Mouse (Mus musculus): Measurements from ENCODE around the gene Tbc1d9b. TPM values are rescaled to one million over a fixed set of nuclear protein-coding genes. Genes with fewer than 3 reads are reported as not detected.

Gene Tbc1d9b
- polyA plus RNA-seq, 1 experiment from 2014 or later = 47.8 TPM

DNA sequence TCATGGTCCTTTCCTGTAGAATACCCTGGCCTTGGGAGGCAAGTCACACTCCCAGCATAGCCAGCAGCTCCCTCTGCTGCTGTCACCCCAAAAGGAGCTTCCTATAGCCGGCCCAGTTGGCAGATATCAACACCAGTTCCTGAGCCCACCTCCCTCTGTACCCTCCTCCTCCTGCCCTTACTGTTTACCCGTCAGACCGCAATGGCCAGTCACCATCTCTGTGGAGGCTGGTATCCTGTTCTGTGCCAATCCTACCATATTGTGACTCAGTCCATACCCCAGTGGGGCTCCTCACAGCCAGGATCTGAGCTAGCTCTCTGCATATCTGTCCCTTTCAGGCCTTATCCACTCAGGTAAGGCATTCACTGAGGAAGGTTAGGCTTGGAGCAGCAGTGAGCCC is 14.3 kb downstream of the Tbc1d9b start:
- Histone ChIP-seq H3K9me3 (no peaks in the 10 kb centered on the region), H3K4me1 (no peaks in the 10 kb centered on the region), H3K9ac (no peak overlapping the region), H3K36me3 (peaks cover 96% of the 10 kb centered on the region), H3K27me3 (no peaks in the 10 kb centered on the region), H3K27ac (no peak overlapping the region), H3K4me3 (no peak overlapping the region), H3K4me2 (no peak overlapping the region)
- ATAC-seq (ENCODE audit: insufficient number of reproducible peaks, insufficient read depth, low FRiP score, low TSS enrichment, low read depth) = no peak
- 96% methylated on average over 3 of the region's 3 CpGs for whole genome bisulfite sequencing

DNA sequence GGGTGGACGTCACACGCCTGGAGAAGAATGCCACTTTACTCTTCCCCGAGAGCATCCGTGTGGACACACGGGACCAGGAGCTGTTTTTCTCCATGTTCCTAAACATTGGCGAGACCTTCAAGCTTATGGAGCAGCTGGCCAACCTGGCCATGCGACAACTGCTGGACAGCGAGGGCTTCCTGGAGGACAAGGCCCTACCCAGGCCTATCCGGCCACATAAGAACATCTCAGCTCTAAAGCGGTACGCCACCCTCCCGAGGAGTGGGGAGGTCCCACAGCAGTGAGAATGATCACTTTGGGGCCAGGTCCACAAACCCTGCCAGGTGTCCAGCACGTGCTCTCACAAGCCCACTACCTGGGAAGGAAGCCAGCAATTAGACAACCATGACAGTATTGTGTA is 14.9 kb downstream of the Tbc1d9b start:
- 94% methylated on average over 13 of the region's 13 CpGs for WGBS
- Histone ChIP-seq H3K27me3 (no peaks in the 10 kb centered on the region), H3K4me3 (no peak overlapping the region), H3K27ac (no peak overlapping the region), H3K36me3 (peaks cover 96% of the 10 kb centered on the region), H3K4me2 (no peak overlapping the region), H3K4me1 (no peaks in the 10 kb centered on the region), H3K9me3 (no peaks in the 10 kb centered on the region), H3K9ac (no peak overlapping the region)
- ATAC-seq (ENCODE audit: insufficient number of reproducible peaks, insufficient read depth, low FRiP score, low TSS enrichment, low read depth) = no peak

DNA sequence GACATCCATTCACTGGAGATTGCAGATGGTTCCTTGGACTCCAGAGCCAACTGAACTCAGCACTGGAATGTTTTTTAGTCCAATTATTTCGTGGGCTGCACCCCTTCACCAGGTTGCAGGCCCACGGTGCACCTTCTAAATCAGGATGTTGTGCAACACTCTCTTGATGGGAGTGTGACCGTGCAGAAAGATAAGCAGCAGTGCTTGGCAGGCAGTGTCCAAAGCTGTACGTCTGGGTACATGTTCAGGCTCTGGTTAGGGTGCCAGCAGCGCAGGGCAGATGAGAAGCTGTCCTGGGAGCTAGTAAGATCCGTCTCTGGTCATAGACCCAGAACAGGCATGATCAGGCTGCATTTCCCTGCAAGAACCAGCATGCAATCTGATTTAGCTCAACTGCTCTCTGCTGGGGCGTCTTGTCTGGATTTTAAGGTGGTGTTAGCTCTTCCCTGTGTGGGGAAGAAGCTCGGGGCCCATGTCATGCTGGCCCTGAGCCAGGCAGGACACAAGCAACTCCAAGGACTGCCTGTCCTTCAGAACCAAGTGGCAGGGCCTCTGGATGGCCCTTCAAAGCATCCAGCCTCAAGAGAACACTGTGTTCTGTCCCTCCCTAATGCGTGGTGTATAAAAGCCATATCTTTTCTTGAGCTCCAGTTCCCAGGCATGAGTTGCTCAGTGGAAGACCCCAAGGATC is 16.2 kb downstream of the Tbc1d9b start:
- Histone ChIP-seq H3K4me1 (no peaks in the 10 kb centered on the region), H3K4me2 (no peak overlapping the region), H3K27me3 (no peaks in the 10 kb centered on the region), H3K9ac (0 out of 2 replicates have a peak overlapping the region, but pooled peaks have one; percentile 2), H3K4me3 (no peak overlapping the region), H3K36me3 (peaks cover 96% of the 10 kb centered on the region), H3K27ac (no peak overlapping the region), H3K9me3 (no peaks in the 10 kb centered on the region)
- ATAC-seq (ENCODE audit: insufficient number of reproducible peaks, insufficient read depth, low FRiP score, low TSS enrichment, low read depth) = no peak
- 90% methylated on average over 9 of the region's 9 CpGs for WGBS

DNA sequence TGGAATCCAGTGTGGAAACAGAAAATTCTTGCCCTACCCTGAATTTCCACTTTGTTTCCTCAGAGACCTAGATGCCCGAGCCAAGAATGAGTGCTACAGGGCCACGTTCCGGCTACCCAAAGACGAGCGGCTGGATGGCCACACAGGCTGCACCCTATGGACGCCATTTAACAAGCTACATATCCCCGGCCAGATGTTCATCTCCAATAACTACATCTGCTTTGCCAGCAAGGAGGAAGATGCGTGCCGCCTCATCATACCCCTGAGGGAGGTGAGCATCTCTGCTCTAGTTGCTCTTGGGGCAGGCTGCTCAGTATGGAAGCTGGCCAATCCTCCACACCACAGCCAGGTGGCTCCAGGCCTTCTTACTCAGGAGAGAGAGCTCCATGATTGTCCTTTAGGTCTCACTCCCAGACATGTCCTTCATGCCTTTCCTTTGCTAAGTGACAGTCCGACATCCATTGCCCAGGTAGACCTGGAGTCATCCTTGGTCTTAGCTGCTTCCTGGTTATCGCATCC is 16.8 kb downstream of the Tbc1d9b start:
- WGBS = 91% methylated on average over 11 of the region's 11 CpGs
- H3K36me3 ChIP-seq = peaks cover 96% of the 10 kb centered on the region

DNA sequence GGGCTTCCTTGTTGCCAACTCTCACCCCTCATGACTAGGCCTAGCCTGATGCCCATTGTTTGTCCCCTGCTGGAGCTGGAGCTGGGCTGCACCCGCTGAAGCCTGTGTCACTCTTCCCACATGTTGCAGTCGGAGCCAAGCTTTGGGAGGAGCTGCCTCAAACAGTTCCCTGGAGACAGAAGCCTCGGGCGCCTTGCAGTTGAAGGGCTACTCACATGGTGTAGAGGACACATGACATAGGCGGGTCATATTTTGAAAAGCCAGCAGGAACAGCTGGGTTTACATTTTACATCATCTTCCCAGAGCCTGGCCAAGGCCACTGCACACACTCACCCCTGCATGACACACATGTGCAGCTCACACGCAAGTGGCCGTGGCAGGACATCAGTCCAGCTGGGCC is 18.0 kb downstream of the Tbc1d9b start:
- Histone ChIP-seq H3K4me3 (no peak overlapping the region), H3K27me3 (no peaks in the 10 kb centered on the region), H3K4me2 (no peak overlapping the region), H3K4me1 (no peaks in the 10 kb centered on the region), H3K9ac (no peak overlapping the region), H3K36me3 (peaks cover 96% of the 10 kb centered on the region), H3K27ac (no peak overlapping the region), H3K9me3 (no peaks in the 10 kb centered on the region)
- no peak for ATAC-seq (ENCODE audit: insufficient number of reproducible peaks, insufficient read depth, low FRiP score, low TSS enrichment, low read depth)
- WGBS = 85% methylated on average over 7 of the region's 7 CpGs

More for the DNA sequence above, 16.8 kb downstream of the Tbc1d9b start:
- Histone ChIP-seq H3K9me3 (no peaks in the 10 kb centered on the region), H3K27me3 (no peaks in the 10 kb centered on the region), H3K4me3 (no peak overlapping the region), H3K27ac (no peak overlapping the region), H3K9ac (no peak overlapping the region), H3K4me2 (no peak overlapping the region), H3K4me1 (no peaks in the 10 kb centered on the region)
- no peak for ATAC-seq (ENCODE audit: insufficient number of reproducible peaks, insufficient read depth, low FRiP score, low TSS enrichment, low read depth)

DNA sequence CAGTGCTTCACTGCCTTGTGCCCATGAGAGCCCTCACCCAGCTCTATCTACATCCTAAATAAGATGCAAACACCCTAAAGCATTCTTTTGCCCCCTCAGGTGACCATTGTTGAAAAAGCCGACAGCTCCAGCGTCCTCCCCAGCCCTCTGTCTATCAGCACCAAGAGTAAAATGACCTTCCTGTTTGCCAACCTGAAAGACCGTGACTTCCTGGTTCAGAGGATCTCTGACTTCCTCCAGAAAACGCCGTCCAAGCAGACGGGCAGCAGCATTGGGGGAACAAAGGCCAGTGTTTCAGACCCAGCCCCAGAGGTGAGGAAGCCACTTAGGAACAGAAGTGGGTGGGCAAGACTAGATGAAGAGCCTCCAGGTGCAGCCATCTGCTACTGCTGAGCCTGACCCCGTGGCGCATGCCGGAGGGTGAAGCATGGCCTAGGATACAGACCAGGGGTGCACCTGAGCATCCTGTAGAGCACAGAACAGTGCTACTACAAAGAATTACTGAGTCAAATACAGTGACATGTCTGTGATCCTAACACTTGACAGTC is 18.5 kb downstream of the Tbc1d9b start:
- no peak overlapping the region for H3K9ac ChIP-seq
- no peaks in the 10 kb centered on the region for H3K9me3 ChIP-seq
- H3K4me3 ChIP-seq = no peak overlapping the region
- H3K27ac ChIP-seq = no peak overlapping the region
- H3K36me3 ChIP-seq = peaks cover 99% of the 10 kb centered on the region
- 75% methylated on average over 9 of the region's 9 CpGs for WGBS
- ATAC-seq (ENCODE audit: insufficient number of reproducible peaks, insufficient read depth, low FRiP score, low TSS enrichment, low read depth) = no peak
- H3K27me3 ChIP-seq = no peaks in the 10 kb centered on the region
- H3K4me2 ChIP-seq = no peak overlapping the region
- no peaks in the 10 kb centered on the region for H3K4me1 ChIP-seq

DNA sequence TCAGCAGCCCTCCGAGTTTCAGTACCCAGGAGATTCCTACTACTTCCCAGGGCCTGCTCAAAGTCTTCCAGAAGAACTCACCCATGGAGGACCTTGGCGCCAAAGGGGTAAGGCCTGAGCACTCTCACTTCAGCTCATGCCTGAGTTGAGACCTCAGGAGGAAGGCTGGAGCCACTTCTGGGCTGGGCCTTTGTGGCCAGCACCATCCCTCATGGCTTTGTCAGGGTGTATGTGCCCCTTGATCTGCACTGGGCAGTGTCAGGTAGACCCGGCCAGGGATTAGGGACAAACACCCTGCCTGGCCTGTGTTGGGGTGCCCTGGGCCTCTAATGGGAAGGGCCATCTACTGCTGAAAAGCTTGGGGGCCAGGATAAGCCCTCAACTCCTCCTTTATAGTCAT is 20.2 kb downstream of the Tbc1d9b start:
- Histone ChIP-seq H3K9ac (no peak overlapping the region), H3K4me3 (no peak overlapping the region), H3K27me3 (no peaks in the 10 kb centered on the region), H3K36me3 (peaks cover 99% of the 10 kb centered on the region), H3K9me3 (no peaks in the 10 kb centered on the region), H3K4me2 (no peak overlapping the region), H3K27ac (no peak overlapping the region), H3K4me1 (no peaks in the 10 kb centered on the region)
- no peak for ATAC-seq (ENCODE audit: insufficient number of reproducible peaks, insufficient read depth, low FRiP score, low TSS enrichment, low read depth)
- WGBS = 83% methylated on average over 3 of the region's 3 CpGs

DNA sequence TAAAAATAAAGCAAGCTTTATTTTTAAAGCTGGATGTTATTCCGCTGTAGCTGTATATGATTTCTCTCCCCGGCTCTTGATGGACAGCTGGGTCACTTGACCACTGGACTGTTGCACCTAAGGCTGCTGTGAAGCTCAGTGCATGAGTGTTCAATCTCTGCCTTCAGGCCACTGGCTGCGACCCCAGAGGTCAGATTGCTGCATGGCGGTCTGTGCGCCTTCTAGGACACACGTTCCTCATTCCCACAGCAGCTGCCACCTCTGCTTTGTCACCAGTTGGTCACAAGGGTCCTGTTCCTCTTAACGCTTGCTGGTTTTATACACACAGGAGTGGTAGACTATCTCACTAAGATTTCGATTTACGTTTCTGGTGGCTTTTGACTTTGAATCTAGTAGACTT is 23.0 kb downstream of the Tbc1d9b start:
- Histone ChIP-seq H3K4me1 (no peaks in the 10 kb centered on the region), H3K36me3 (peaks cover 100% of the 10 kb centered on the region), H3K4me2 (no peak overlapping the region), H3K27ac (no peak overlapping the region), H3K9me3 (no peaks in the 10 kb centered on the region), H3K4me3 (no peak overlapping the region), H3K9ac (no peak overlapping the region), H3K27me3 (no peaks in the 10 kb centered on the region)
- ATAC-seq (ENCODE audit: insufficient number of reproducible peaks, insufficient read depth, low FRiP score, low TSS enrichment, low read depth) = no peak
- WGBS = 48% methylated on average over 9 of the region's 9 CpGs

DNA sequence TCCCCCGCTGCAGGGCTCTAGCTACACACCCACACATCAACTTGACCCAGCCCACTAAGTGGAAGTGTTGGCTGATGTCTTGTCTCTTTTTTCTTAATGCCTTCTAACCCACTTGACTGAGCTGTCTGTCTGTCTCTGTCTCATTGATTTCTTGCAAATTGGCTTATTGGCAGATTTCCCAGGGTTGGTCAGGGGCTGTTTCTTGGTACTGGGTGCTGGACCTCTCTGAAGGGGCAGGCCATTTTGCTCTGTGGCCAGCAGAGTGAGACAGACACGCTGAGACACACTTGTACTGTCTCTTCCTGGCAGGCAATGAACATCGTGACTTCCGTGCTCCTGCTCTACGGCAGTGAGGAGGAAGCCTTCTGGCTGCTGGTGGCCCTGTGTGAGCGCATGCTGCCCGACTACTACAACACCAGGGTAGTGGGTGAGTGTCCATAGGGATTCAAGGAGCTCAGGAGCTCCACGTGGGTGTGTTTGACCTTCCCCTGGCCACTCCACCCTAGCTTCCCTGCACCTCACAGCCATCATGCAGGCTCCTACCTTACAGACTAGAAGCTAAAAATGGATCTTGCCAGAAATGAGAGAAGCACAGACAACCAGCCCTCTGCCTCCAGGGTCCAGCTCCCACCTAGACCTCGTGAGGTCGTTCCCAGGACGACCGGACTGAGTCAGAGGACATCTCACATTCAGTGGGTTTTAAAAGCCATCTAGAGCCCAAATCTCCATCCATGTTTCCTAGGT is 23.8 kb downstream of the Tbc1d9b start:
- Histone ChIP-seq H3K27ac (no peak overlapping the region), H3K9me3 (no peaks in the 10 kb centered on the region), H3K9ac (no peak overlapping the region), H3K27me3 (no peaks in the 10 kb centered on the region), H3K4me1 (no peaks in the 10 kb centered on the region), H3K4me2 (no peak overlapping the region), H3K4me3 (no peak overlapping the region), H3K36me3 (peaks cover 100% of the 10 kb centered on the region)
- ATAC-seq (ENCODE audit: insufficient number of reproducible peaks, insufficient read depth, low FRiP score, low TSS enrichment, low read depth) = no peak
- 81% methylated on average over 12 of the region's 12 CpGs for WGBS

DNA sequence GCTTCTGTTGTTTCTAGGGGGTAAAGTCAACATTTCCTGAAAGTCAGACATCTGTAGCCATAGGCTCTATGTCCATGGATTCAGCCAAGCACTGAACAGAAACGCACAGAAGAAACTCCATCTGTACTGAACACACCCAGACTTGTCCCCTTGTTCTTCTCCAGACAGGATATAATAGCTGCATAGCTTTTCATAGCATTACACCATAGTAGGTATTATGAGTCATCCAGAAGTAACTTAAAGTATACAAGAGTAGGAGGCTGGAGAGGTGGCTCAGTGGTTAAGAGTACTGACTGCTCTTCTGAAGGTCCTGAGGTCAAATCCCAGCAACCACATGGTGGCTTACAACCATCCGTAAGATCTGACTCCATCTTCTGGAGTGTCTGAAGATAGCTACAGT is 24.6 kb downstream of the Tbc1d9b start:
- Histone ChIP-seq H3K9ac (no peak overlapping the region), H3K27ac (no peak overlapping the region), H3K27me3 (no peaks in the 10 kb centered on the region), H3K4me2 (no peak overlapping the region), H3K36me3 (peaks cover 100% of the 10 kb centered on the region), H3K4me1 (no peaks in the 10 kb centered on the region), H3K9me3 (no peaks in the 10 kb centered on the region), H3K4me3 (no peak overlapping the region)
- ATAC-seq (ENCODE audit: insufficient number of reproducible peaks, insufficient read depth, low FRiP score, low TSS enrichment, low read depth) = no peak
- WGBS = 97% methylated on average over 2 of the region's 2 CpGs

DNA sequence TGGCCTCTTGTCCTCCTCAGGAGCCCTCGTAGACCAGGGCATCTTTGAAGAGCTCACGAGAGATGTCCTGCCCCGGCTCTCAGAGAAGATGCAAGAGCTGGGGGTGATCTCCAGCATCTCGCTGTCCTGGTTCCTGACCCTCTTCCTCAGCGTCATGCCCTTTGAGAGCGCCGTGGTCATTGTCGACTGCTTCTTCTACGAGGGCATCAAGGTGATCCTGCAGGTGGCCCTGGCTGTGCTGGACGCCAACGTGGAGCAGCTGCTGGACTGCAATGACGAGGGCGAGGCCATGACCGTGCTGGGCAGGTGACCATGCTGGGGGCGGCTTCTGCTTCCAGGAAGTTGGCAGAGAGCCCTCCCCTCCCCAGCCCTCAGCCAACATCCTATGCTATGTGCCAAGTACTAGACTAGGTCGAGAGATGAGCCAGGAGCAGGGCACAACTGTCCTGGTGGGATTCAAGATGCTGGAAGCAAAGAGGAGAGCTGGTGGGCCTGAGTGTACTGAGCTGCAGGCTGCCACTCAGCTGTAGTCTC is 25.6 kb downstream of the Tbc1d9b start:
- Histone ChIP-seq H3K4me3 (no peak overlapping the region), H3K27ac (no peak overlapping the region)

More for the DNA sequence above, 25.6 kb downstream of the Tbc1d9b start:
- 92% methylated on average over 16 of the region's 16 CpGs for WGBS
- H3K4me2 ChIP-seq = no peak overlapping the region
- H3K9ac ChIP-seq = no peak overlapping the region
- H3K4me1 ChIP-seq = no peaks in the 10 kb centered on the region
- no peak for ATAC-seq (ENCODE audit: insufficient number of reproducible peaks, insufficient read depth, low FRiP score, low TSS enrichment, low read depth)
- no peaks in the 10 kb centered on the region for H3K27me3 ChIP-seq
- H3K9me3 ChIP-seq = no peaks in the 10 kb centered on the region
- H3K36me3 ChIP-seq = peaks cover 95% of the 10 kb centered on the region
